23 mouse cellular contexts compared by ENCODE assay signal in the genomic region with DNA sequence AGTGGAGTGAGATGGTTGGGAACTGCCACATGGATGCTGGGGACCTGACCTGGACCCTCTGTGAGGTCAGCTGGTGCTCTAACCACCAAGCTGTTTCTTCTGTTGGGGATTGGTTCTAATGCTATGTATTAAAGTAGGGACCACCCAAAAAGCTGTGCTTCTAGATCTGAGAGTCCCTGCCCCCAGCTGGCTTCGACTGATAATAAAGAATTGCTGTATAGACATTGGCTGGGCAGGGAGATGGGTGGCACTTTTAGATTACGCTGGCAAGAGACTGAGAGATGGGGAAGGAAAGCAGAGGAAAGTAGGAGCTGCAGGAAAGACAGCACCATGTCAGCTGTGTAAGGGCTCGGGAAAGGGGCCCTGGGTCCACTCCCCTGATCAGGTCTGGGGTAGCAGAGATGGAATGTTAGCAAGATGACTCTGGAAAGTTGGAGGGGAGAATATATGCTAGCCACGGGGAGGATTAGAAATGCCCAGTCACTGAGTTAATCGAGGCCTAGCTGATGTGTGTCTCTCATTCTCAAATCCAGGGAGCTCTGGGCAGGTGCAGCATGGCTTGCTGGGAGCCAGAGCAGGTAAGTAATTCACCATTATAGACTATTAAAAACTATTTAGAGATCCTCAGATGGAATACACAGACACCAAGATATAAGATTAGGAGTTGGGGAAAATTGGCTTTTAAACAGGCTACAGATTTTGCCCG. TPM values are rescaled to one million over a fixed set of nuclear protein-coding genes. Genes with fewer than 3 reads are reported as not detected.
DNase-seq lines count a peak whose midpoint lies in the region; ATAC-seq and TF ChIP-seq lines count a peak whose summit lies in the region.
"Had no signal": no experiment of that assay in that cellular context is flagged by ENCODE, and none has a peak within 500 bp of the region (broad histone marks: within the 10 kb centered on the region; RNA-seq: fewer than 3 reads in every experiment).

No protein-coding gene starts in this region.

- peak; percentile 20 to 45 for DNase-seq in spleen, postnatal 36 days (ENCODE audit: low spot score in 2 of 2)
- no peak for DNase-seq in spleen, postnatal 14 days (ENCODE audit: low spot score in 2 of 2)
- peak; percentile 86 to 88 (median 87) for DNase-seq in liver, embryonic 14.5 days (ENCODE audit: low read depth in 3 of 3, low spot score in 3 of 3)
- no peak for DNase-seq in kidney, adult 11 months
- DNase-seq in forebrain, embryonic 10.5 days (ENCODE audit: extremely low spot score, low spot score), result no peak
- no peak for DNase-seq in testis, postnatal 10 days (ENCODE audit: low spot score)
- DNase-seq: adrenal gland, postnatal 36 days; cerebellum, adult 2 months; cerebellum, postnatal 36 days; gastrocnemius, postnatal 25 days; heart, adult 18-20 months; heart, postnatal 36 days; kidney, postnatal 25 days; right cerebral cortex, postnatal 25 days had no signal

- peaks cover 72% of the 10 kb centered on the region for H3K4me1 ChIP-seq in erythroblast, embryonic 14.5 days (ENCODE audit: control insufficient read depth)
- H3K4me1 ChIP-seq in liver, embryonic 14.5 days (replicated peaks; ENCODE audit: control insufficient read depth in 2 of 2, insufficient read depth in 2 of 2, low read length in 1 of 2), result peaks cover 24 to 27% of the 10 kb centered on the region in 2 experiments
- peaks cover 1% of the 10 kb centered on the region; the same call in 1 of the 2 replicates for H3K4me1 ChIP-seq in forebrain, embryonic 10.5 days
- H3K4me1 ChIP-seq: hindbrain, embryonic 13.5 days; limb, embryonic 10.5 days; midbrain, embryonic 12.5 days had no signal

- no peak for TF ChIP-seq CTCF in liver, embryonic 14.5 days (IDR thresholded peaks at IDR 0.05; ENCODE audit: low read depth)

- no peaks in the 10 kb centered on the region for H3K27me3 ChIP-seq in erythroblast, embryonic 14.5 days (ENCODE audit: control insufficient read depth)
- H3K27me3 ChIP-seq in liver, embryonic 14.5 days (ENCODE audit: control insufficient read depth, insufficient read depth, low read length), result no peaks in the 10 kb centered on the region
- H3K27me3 ChIP-seq in forebrain, embryonic 10.5 days (ENCODE audit: poor library complexity, severe bottlenecking), result no peaks in the 10 kb centered on the region
- H3K27me3 ChIP-seq: heart, embryonic 15.5 days; hindbrain, embryonic 13.5 days; midbrain, embryonic 12.5 days had no signal

- peak overlapping the region; percentile 79 for H3K4me2 ChIP-seq in liver, embryonic 14.5 days (ENCODE audit: low read depth)
- H3K4me2 ChIP-seq: heart, embryonic 15.5 days; hindbrain, embryonic 13.5 days; midbrain, embryonic 12.5 days had no signal

- TF ChIP-seq EP300 in liver, embryonic 14.5 days (IDR thresholded peaks at IDR 0.05; ENCODE audit: low read depth), result peak; percentile 93

- peaks cover 89% of the 10 kb centered on the region for H3K36me3 ChIP-seq in erythroblast, embryonic 14.5 days (ENCODE audit: control insufficient read depth)
- H3K36me3 ChIP-seq in liver, embryonic 14.5 days (replicated peaks; ENCODE audit: control insufficient read depth, insufficient read depth, low read depth), result peaks cover 5% of the 10 kb centered on the region
- peaks cover 6% of the 10 kb centered on the region; the same call in 1 of the 2 replicates for H3K36me3 ChIP-seq in forebrain, embryonic 10.5 days (replicated peaks)
- H3K36me3 ChIP-seq: heart, embryonic 15.5 days; hindbrain, embryonic 13.5 days; limb, embryonic 10.5 days; midbrain, embryonic 12.5 days had no signal

- H3K27ac ChIP-seq in liver, embryonic 14.5 days, result peak overlapping the region; percentile 96
- H3K27ac ChIP-seq in forebrain, embryonic 10.5 days, result no peak overlapping the region
- H3K27ac ChIP-seq: heart, embryonic 15.5 days; hindbrain, embryonic 13.5 days; layer of hippocampus, adult 2 months; limb, embryonic 10.5 days; macrophage; midbrain, embryonic 12.5 days had no signal

- 33% methylated on average over 6 of the region's 6 CpGs for WGBS in liver, embryonic 14.5 days (ENCODE audit: insufficient replicate concordance)
- WGBS in forebrain, embryonic 10.5 days, result 70% methylated on average over 6 of the region's 6 CpGs

- peak overlapping the region; percentile 74 for H3K9ac ChIP-seq in liver, embryonic 14.5 days (replicated peaks)
- H3K9ac ChIP-seq: heart, embryonic 15.5 days; hindbrain, embryonic 13.5 days; midbrain, embryonic 12.5 days had no signal

- ATAC-seq in liver, embryonic 14.5 days (ENCODE audit: insufficient read depth), result peak; percentile 93
- ATAC-seq: CD4-positive, CD25-positive, alpha-beta regulatory T cell, adult 4 months; lung, postnatal 0 days had no signal

- no peaks in the 10 kb centered on the region for H3K9me3 ChIP-seq in erythroblast, embryonic 14.5 days (ENCODE audit: control insufficient read depth, low read length)
- no peaks in the 10 kb centered on the region for H3K9me3 ChIP-seq in liver, embryonic 14.5 days (ENCODE audit: control insufficient read depth, low read length)
- H3K9me3 ChIP-seq in forebrain, embryonic 10.5 days, result no peaks in the 10 kb centered on the region
- H3K9me3 ChIP-seq: heart, embryonic 15.5 days; hindbrain, embryonic 13.5 days; limb, embryonic 10.5 days; midbrain, embryonic 12.5 days had no signal

- H3K4me3 ChIP-seq in erythroblast, embryonic 14.5 days (replicated peaks), result peak overlapping the region; percentile 68
- H3K4me3 ChIP-seq in liver, embryonic 14.5 days (ENCODE audit: insufficient read depth in 1 of 2, low read depth in 2 of 2, low read length in 2 of 2), result peak overlapping the region; percentile 58 to 60
- H3K4me3 ChIP-seq in forebrain, embryonic 10.5 days, result no peak overlapping the region
- H3K4me3 ChIP-seq: heart, embryonic 15.5 days; hindbrain, embryonic 13.5 days; layer of hippocampus, adult 2 months; limb, embryonic 10.5 days; midbrain, embryonic 12.5 days had no signal

RNA-seq across cellular contexts. Expression of gene Prr22, which starts 23.7 kb away (rescaled TPM):
- polyA plus RNA-seq in erythroblast, embryonic 14.5 days (2012), result 0.66 and 0.78 TPM in 2 replicates
- 1.2 and 1.3 TPM in 2 replicates for polyA plus RNA-seq in liver, embryonic 14.5 days (2012; rRNA removed)
- 0.40 and 0.52 TPM in 2 replicates for polyA plus RNA-seq in liver, embryonic 14.5 days (2014; fragmentation: Nextera tagmentation; extraction: Ambion mirVana)
- 1.8 and 1.9 TPM in 2 replicates for polyA plus RNA-seq in forebrain, embryonic 10.5 days (2016; fragmentation: Nextera tagmentation; extraction: Ambion mirVana)
- polyA plus RNA-seq: macrophage had no signal

RNA-seq across cellular contexts. Expression of gene Dus3l, which starts 29.2 kb away (rescaled TPM):
- polyA plus RNA-seq in erythroblast, embryonic 14.5 days (2012), result 2.7 and 3.2 TPM in 2 replicates
- polyA plus RNA-seq in liver, embryonic 14.5 days (2012; rRNA removed), result 18.1 and 19.3 TPM in 2 replicates
- 9.5 and 10.8 TPM in 2 replicates for polyA plus RNA-seq in liver, embryonic 14.5 days (2014; fragmentation: Nextera tagmentation; extraction: Ambion mirVana)
- polyA plus RNA-seq in forebrain, embryonic 10.5 days (2016; fragmentation: Nextera tagmentation; extraction: Ambion mirVana), result 46.0 and 46.2 TPM in 2 replicates

RNA-seq across cellular contexts. Expression of gene Nrtn, which starts 36.4 kb away (rescaled TPM):
- polyA plus RNA-seq in erythroblast, embryonic 14.5 days (2012), result 1.4 and 2.2 TPM in 2 replicates
- 1.0 and 1.6 TPM in 2 replicates for polyA plus RNA-seq in liver, embryonic 14.5 days (2012; rRNA removed)
- 1.7 and 1.9 TPM in 2 replicates for polyA plus RNA-seq in liver, embryonic 14.5 days (2014; fragmentation: Nextera tagmentation; extraction: Ambion mirVana)
- polyA plus RNA-seq in forebrain, embryonic 10.5 days (2016; fragmentation: Nextera tagmentation; extraction: Ambion mirVana), result 3.2 and 3.5 TPM in 2 replicates
- polyA plus RNA-seq: CD4-positive, CD25-positive, alpha-beta regulatory T cell, adult 4 months; macrophage had no signal

RNA-seq across cellular contexts. Expression of gene Rfx2, which starts 37.0 kb away (rescaled TPM):
- polyA plus RNA-seq in erythroblast, embryonic 14.5 days (2012), result 26.9 and 29.2 TPM in 2 replicates
- 10.7 and 12.6 TPM in 2 replicates for polyA plus RNA-seq in liver, embryonic 14.5 days (2012; rRNA removed)
- polyA plus RNA-seq in liver, embryonic 14.5 days (2014; fragmentation: Nextera tagmentation; extraction: Ambion mirVana), result 6.8 and 8.5 TPM in 2 replicates
- polyA plus RNA-seq in forebrain, embryonic 10.5 days (2016; fragmentation: Nextera tagmentation; extraction: Ambion mirVana), result 7.8 and 9.6 TPM in 2 replicates

Comparison
In these comparisons a context has a peak if more than half of its experiments do, and no peak if none do; other contexts are left out.
1. DNase-seq: peak in spleen, postnatal 36 days (2 of 2) and liver, embryonic 14.5 days (3 of 3); none in spleen, postnatal 14 days (0 of 2), kidney, adult 11 months (single experiment), forebrain, embryonic 10.5 days (single experiment) and testis, postnatal 10 days (single experiment).